Mouse (Mus musculus) embryonic facial prominence, embryonic 11.5 days (tissue): ENCODE measurements around the gene Sbpl. TPM values are rescaled to one million over a fixed set of nuclear protein-coding genes. Genes with fewer than 3 reads are reported as not detected.
A peak's percentile ranks its signal among the peaks of the same experiment; 100 is the strongest.
"Not testable (repeated sequence)": the region's sequence is repeated elsewhere in the genome, so short reads cannot be mapped to it uniquely, and the experiment has no call there.

Experiments
- ATAC-seq: fragments of 200-750 bp; cut with Nextera tagmentation; replicated peaks from 2 replicates; pipeline ENCODE4 v1.8.0; 2017; ENCODE audit warnings: low read depth; ENCODE audit not compliant: insufficient number of reproducible peaks, low FRiP score, low TSS enrichment
- DNase-seq: peaks from one replicate; pipeline ENCODE4 v3.0.0-alpha.2; 2015; ENCODE audit warnings: low spot score
- H3K27ac ChIP-seq: fragments of 300-500 bp; sonication (generic); replicated peaks from 2 replicates; pipeline ENCODE4 v1.5.1; 2014; ENCODE audit warnings: mild to moderate bottlenecking, low read depth, low read length, control low read depth
- H3K27me3 ChIP-seq: fragments of 300-500 bp; sonication (generic); 2 replicates; pipeline ENCODE4 v1.6.1; 2014; ENCODE audit warnings: mild to moderate bottlenecking, low read length, moderate library complexity, mixed read lengths; ENCODE audit not compliant: control insufficient read depth, insufficient read depth
- H3K36me3 ChIP-seq: fragments of 300-500 bp; sonication (generic); replicated peaks from 2 replicates; pipeline ENCODE4 v1.6.1; 2014; ENCODE audit warnings: low read depth, mild to moderate bottlenecking, low read length, moderate library complexity, mixed read lengths; ENCODE audit not compliant: control insufficient read depth, insufficient read depth
- H3K4me1 ChIP-seq: fragments of 300-500 bp; sonication (generic); 2 replicates; pipeline ENCODE4 v1.6.1; 2014; ENCODE audit warnings: low read length, mixed read lengths; ENCODE audit not compliant: control insufficient read depth, insufficient read depth
- H3K4me2 ChIP-seq: fragments of 300-500 bp; sonication (generic); 2 replicates; pipeline ENCODE4 v1.6.1; 2014; ENCODE audit warnings: low read depth, mild to moderate bottlenecking, control low read depth, low read length, moderate library complexity
- H3K4me3 ChIP-seq: fragments of 300-500 bp; sonication (generic); 2 replicates; pipeline ENCODE4 v1.5.1; 2014; ENCODE audit warnings: low read depth, low read length, control low read depth
- H3K9ac ChIP-seq: fragments of 300-500 bp; sonication (generic); replicated peaks from 2 replicates; pipeline ENCODE4 v1.6.1; 2014; ENCODE audit warnings: mild to moderate bottlenecking, control low read depth, low read length
- H3K9me3 ChIP-seq: fragments of 300-500 bp; sonication (generic); replicated peaks from 2 replicates; pipeline ENCODE4 v1.6.1; 2016; ENCODE audit warnings: mild to moderate bottlenecking, low read length, inconsistent platforms, mixed read lengths; ENCODE audit not compliant: control insufficient read depth
- WGBS: fragments of 180-500 bp; shearing (Covaris S2); extraction: QIAGEN DNeasy Blood & Tissue Kit; methylation state at CpG from one replicate; pipeline ENCODE4 v1.1.7; 2014; 5-methylcytosine and 5-hydroxymethylcytosine counted together
- polyA plus RNA-seq: library from polyadenylated mRNA; unstranded; fragments of >200 nt; fragmentation: Nextera tagmentation; extraction: Ambion mirVana; gene quantifications from 2 replicates; pipeline ENCODE4 v1.2.1, GENCODE M21; 2014

Sbpl gene
- polyA plus RNA-seq, 1 experiment from 2014 or later: not detected

- 73% methylated on average over 4 of the region's 4 CpGs for WGBS
- not testable (repeated sequence) for H3K9ac ChIP-seq, H3K4me1 ChIP-seq, H3K4me3 ChIP-seq, H3K4me2 ChIP-seq, H3K27me3 ChIP-seq, ATAC-seq, H3K36me3 ChIP-seq, DNase-seq, H3K27ac ChIP-seq, H3K9me3 ChIP-seq
Measured at GRCm38 (mm10) chr17:23947486-23947885, 7.6 kb downstream of the Sbpl start.

DNA sequence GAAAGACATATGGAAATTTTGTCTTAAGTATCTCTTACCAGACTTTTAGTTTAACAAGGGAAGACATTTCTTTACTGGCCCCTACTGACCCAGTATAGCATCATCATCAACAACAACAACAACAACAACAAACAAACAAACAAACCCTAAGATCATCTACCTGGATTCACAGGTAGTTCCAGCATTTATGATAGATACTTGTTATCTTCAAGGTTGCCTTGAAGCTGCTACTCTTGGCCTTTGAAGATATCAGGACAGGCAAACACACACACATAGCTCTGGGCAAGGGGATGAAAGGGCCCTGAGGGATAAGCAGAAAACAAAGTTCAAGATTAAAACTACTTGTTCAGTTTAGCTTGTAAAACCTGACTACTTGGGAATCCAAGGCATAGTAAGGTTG is 13.7 kb downstream of the Sbpl start, which contains the start of gene Sbp:
TSS of gene Sbp (plus strand) at position 301 of the 400 bp plus-strand sequence.
- H3K4me2 ChIP-seq: no peak within 1 kb of the TSS
- H3K9ac ChIP-seq: no peak within 1 kb of the TSS
- no peak within 1 kb of the TSS for H3K4me3 ChIP-seq
- no peaks in the 10 kb centered on the region for H3K36me3 ChIP-seq
- H3K27ac ChIP-seq: no peak within 1 kb of the TSS
- ATAC-seq: no peak
- DNase-seq: no peak
- no peaks in the 10 kb centered on the region for H3K9me3 ChIP-seq
- no peaks in the 10 kb centered on the region for H3K4me1 ChIP-seq
- no peaks in the 10 kb centered on the region for H3K27me3 ChIP-seq

DNA sequence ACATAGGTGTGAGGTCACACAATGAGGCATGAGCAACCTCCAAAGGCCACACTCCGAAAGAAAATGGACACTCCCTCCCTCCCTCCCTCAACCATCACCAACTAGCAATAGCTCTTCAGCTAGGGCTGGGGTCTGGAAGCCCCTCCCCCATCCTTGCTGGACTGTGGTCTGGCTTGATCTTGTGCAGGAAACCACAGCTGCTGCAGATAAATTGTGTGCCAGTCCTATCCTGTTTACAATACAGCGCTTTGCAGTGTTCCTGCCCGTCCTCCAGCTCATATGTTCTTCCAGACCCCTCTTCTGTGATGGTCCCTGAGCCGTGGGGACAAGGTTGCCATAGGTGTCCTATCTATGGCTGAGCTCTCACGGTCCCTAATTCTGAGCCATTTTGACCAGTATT is 23.9 kb downstream of the Sbpl start:
- Histone ChIP-seq H3K27me3 (no peaks in the 10 kb centered on the region), H3K27ac (no peak overlapping the region), H3K4me3 (no peak overlapping the region), H3K4me2 (no peak overlapping the region), H3K4me1 (no peaks in the 10 kb centered on the region), H3K36me3 (no peaks in the 10 kb centered on the region), H3K9ac (no peak overlapping the region), H3K9me3 (no peaks in the 10 kb centered on the region)
- DNase-seq: no peak
- WGBS: 85% methylated on average over 5 of the region's 5 CpGs
- ATAC-seq: no peak

DNA sequence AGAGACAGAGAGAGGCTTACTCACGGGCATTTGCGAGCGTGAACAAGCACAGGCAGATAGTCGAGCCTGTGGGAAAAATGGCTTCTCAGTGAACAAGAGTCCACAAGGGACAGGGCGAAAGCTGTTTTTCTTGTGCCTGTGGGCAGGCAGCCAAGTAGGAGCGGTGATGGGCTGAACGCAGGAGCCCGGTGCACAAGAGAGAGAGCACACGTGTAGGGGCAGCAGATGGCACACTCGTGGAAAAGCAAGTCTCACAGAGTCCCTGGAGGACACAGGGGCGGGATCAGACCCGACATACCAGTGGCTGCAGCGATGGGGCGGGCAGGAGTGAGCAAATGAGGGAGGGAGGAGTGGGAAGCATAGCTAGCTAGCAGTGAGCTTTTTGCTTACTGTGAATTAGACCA is 30.0 kb downstream of the Sbpl start:
- H3K4me1 ChIP-seq: peaks cover 2% of the 10 kb centered on the region; the same call in 1 of the 2 replicates
- peak; percentile 76 for DNase-seq
- peak overlapping the region; percentile 54 for H3K4me3 ChIP-seq
- no peaks in the 10 kb centered on the region for H3K27me3 ChIP-seq
- peak; percentile 82 for ATAC-seq
- H3K36me3 ChIP-seq: no peaks in the 10 kb centered on the region
- WGBS: under 1% methylated on average over 14 of the region's 14 CpGs
- H3K9me3 ChIP-seq: no peaks in the 10 kb centered on the region
- H3K4me2 ChIP-seq: peak overlapping the region; percentile 72
- H3K27ac ChIP-seq: peak overlapping the region; percentile 74
- peak overlapping the region; percentile 71 for H3K9ac ChIP-seq

DNA sequence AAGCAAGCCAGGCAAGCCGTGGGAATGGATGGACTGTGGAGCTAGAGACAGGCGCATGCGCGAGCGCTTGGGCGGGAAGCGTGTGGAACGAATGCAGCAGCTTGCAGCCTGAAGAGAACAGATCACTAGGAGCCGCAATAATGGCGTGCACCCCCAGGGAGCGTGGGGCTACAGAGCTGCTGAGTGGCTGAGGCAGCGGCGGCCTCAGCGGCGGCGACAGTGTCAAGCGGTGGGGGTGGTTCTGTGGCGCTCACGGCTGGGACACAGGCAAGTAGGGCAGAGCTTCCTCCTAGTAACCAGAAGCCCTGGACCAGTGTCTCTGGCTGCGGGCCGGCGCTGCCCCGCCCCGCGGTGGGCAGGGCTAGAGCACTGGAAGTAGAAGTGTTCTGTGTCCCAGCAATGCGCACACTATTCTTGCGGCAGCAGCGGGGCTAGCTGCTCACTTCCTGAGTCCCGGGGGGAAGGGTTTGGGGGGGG is 30.5 kb downstream of the Sbpl start:
- WGBS: under 1% methylated on average over 29 of the region's 29 CpGs
- H3K9ac ChIP-seq: peak overlapping the region; percentile 71
- no peaks in the 10 kb centered on the region for H3K27me3 ChIP-seq
- H3K4me1 ChIP-seq: peaks cover 2% of the 10 kb centered on the region; the same call in 1 of the 2 replicates
- peak overlapping the region; percentile 54 for H3K4me3 ChIP-seq
- peak overlapping the region; percentile 74 for H3K27ac ChIP-seq
- no peaks in the 10 kb centered on the region for H3K36me3 ChIP-seq
- peak overlapping the region; percentile 72 for H3K4me2 ChIP-seq
- DNase-seq: peak; percentile 92
- ATAC-seq: peak; percentile 98
- no peaks in the 10 kb centered on the region for H3K9me3 ChIP-seq

GRCm38 (mm10) chr17:23917158-23917557 is 37.9 kb downstream of the Sbpl start, which contains the start of gene Dcpp3:
TSS of gene Dcpp3 (plus strand) at chr17:23917458.
- not testable (repeated sequence) for H3K9me3 ChIP-seq, H3K27me3 ChIP-seq, H3K4me3 ChIP-seq, H3K27ac ChIP-seq, DNase-seq, H3K36me3 ChIP-seq, H3K9ac ChIP-seq, H3K4me1 ChIP-seq, H3K4me2 ChIP-seq, ATAC-seq
- WGBS: 71% methylated on average over 4 of the region's 4 CpGs

Other genes with a start within 250 kb of the Sbpl start
- gene 1520401A03Rik, start 232.5 kb downstream of the Sbpl start, polyA plus RNA-seq: 0.20 and 0.22 TPM in 2 replicates
- gene Pkmyt1, start 228.9 kb downstream of the Sbpl start, polyA plus RNA-seq: 29.5 and 37.3 TPM in 2 replicates
- 11.8 and 12.1 TPM in 2 replicates for gene Paqr4, start 214.4 kb downstream of the Sbpl start, polyA plus RNA-seq
- 8.1 and 11.7 TPM in 2 replicates for gene Kremen2, start 209.4 kb downstream of the Sbpl start, polyA plus RNA-seq
- gene Flywch1, start 183.7 kb downstream of the Sbpl start, polyA plus RNA-seq: 88.3 and 103 TPM in 2 replicates
- 35.4 and 45.5 TPM in 2 replicates for gene Flywch2, start 169.2 kb downstream of the Sbpl start, polyA plus RNA-seq
- 346 and 389 TPM in 2 replicates for gene Srrm2, start 164.7 kb downstream of the Sbpl start, polyA plus RNA-seq
- 1,057 and 1,139 TPM in 2 replicates for gene Elob, start 126.1 kb downstream of the Sbpl start, polyA plus RNA-seq
- 0.29 TPM in 1 of 2 replicates, not detected in the other for gene Prss33, start 119.2 kb downstream of the Sbpl start, polyA plus RNA-seq
- not detected in 2 replicates for gene Prss32, start 111.4 kb downstream of the Sbpl start, polyA plus RNA-seq
- 1.8 and 2.1 TPM in 2 replicates for gene Prss41, start 111.1 kb downstream of the Sbpl start, polyA plus RNA-seq
- not detected in 2 replicates for gene Prss21, start 87.2 kb downstream of the Sbpl start, polyA plus RNA-seq
- gene Dcpp1, start 74.4 kb downstream of the Sbpl start, polyA plus RNA-seq: not detected in 2 replicates
- gene Dcpp2, start 74.4 kb downstream of the Sbpl start, polyA plus RNA-seq: not detected in 2 replicates
- not detected in 2 replicates for gene Dcpp3, start 37.8 kb downstream of the Sbpl start, polyA plus RNA-seq
- gene Sbp, start 13.6 kb downstream of the Sbpl start, polyA plus RNA-seq: not detected in 2 replicates
- gene Prss30, start 25.3 kb upstream of the Sbpl start, polyA plus RNA-seq: not detected in 2 replicates
- 0.94 and 1.7 TPM in 2 replicates for gene Prss22, start 42.8 kb upstream of the Sbpl start, polyA plus RNA-seq
- 0.17 TPM in 1 of 2 replicates, not detected in the other for gene Prss27, start 82.9 kb upstream of the Sbpl start, polyA plus RNA-seq
- 84.3 and 88.8 TPM in 2 replicates for gene Kctd5, start 118.2 kb upstream of the Sbpl start, polyA plus RNA-seq
- gene Pdpk1, start 195.7 kb upstream of the Sbpl start, polyA plus RNA-seq: 33.4 and 34.6 TPM in 2 replicates
- gene Amdhd2, start 208.5 kb upstream of the Sbpl start, polyA plus RNA-seq: 30.6 and 37.5 TPM in 2 replicates
- 384 and 433 TPM in 2 replicates for gene Atp6v0c, start 214.4 kb upstream of the Sbpl start, polyA plus RNA-seq